Mouse (Mus musculus): ENCODE measurements around the gene Add2.
"Not testable (repeated sequence)": the region's sequence is repeated elsewhere in the genome, so short reads cannot be mapped to it uniquely, and the experiment has no call there.

GRCm38 (mm10) chr6:85978736-85979135 lies 49.7 kb upstream of the Add2 start:
- TF ChIP-seq POLR2A (IDR thresholded peaks at IDR 0.05; ENCODE audit: low read depth, low read length); CTCF (IDR thresholded peaks at IDR 0.05; ENCODE audit: extremely low read depth, insufficient read depth, insufficient read length, insufficient replicate concordance): not testable (repeated sequence)
